Comparison of ENCODE assay signal across 11 mouse cellular contexts in the genomic region with DNA sequence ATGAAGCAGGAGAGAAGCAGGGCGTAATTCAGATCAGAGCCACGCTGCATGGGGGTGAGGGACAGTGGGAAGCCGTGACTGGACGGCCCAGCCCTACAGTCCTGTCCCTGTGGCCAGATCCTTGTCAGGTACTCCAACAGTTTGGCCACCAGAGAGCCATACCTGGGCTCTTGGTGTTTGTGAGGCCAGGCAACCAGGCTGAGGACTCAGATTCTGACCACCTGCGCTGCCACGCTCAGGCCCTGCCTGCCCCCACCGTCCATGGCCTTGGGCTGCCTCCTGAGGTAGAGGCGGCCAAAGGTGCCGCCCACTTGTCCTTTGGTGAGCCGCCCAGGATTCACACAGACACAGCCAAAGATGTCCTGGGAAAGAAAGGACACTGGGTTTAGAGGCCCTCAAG. TPM values are rescaled to one million over a fixed set of nuclear protein-coding genes. Genes with fewer than 3 reads are reported as not detected.
A peak's percentile ranks its signal among the peaks of the same experiment; 100 is the strongest.
DNase-seq lines count a peak whose midpoint lies in the region; ATAC-seq and TF ChIP-seq lines count a peak whose summit lies in the region.
"Had no signal": no experiment of that assay in that cellular context is flagged by ENCODE, and none has a peak within 500 bp of the region (broad histone marks: within the 10 kb centered on the region; RNA-seq: fewer than 3 reads in every experiment).

No protein-coding gene starts in this region.

- no peak overlapping the region for H3K9ac ChIP-seq in forebrain, embryonic 14.5 days (ENCODE audit: low read length)
- no peak overlapping the region for H3K9ac ChIP-seq in forebrain, postnatal 0 days
- H3K9ac ChIP-seq in kidney, postnatal 0 days (ENCODE audit: low read depth, low read length): no peak overlapping the region
- no peak overlapping the region for H3K9ac ChIP-seq in limb, embryonic 14.5 days (ENCODE audit: low read depth, low read length, severe bottlenecking)

- no peak for DNase-seq in forebrain, embryonic 14.5 days (ENCODE audit: low spot score)
- no peak for DNase-seq in forebrain, postnatal 0 days
- no peak for DNase-seq in kidney, postnatal 0 days (ENCODE audit: low spot score)
- DNase-seq in kidney, adult 8-10 months: no peak
- DNase-seq in adrenal gland, postnatal 36 days: peak; percentile 75 to 79
- no peak for DNase-seq in limb, embryonic 14.5 days (ENCODE audit: low spot score)
- no peak for DNase-seq in layer of hippocampus, postnatal 14 days (ENCODE audit: low spot score in 2 of 2)
- DNase-seq in c-Kit-positive CD71-positive TER-119-positive erythroid progenitor cells, embryonic 14.5 days (ENCODE audit: low spot score): no peak
- DNase-seq: layer of hippocampus, postnatal 36 days had no signal

- peak overlapping the region; percentile 46 for H3K27ac ChIP-seq in forebrain, embryonic 14.5 days (ENCODE audit: low read depth, low read length)
- no peak overlapping the region for H3K27ac ChIP-seq in forebrain, postnatal 0 days (ENCODE audit: low read depth, low read length)
- peak overlapping the region; percentile 71; the same call in 1 of the 2 replicates for H3K27ac ChIP-seq in kidney, postnatal 0 days
- H3K27ac ChIP-seq in limb, embryonic 14.5 days (replicated peaks; ENCODE audit: low read depth, low read length): peak overlapping the region; percentile 56; the same call in 1 of the 2 replicates

- H3K4me1 ChIP-seq in forebrain, embryonic 14.5 days (ENCODE audit: control insufficient read depth, insufficient read depth, low read length): peaks cover 16% of the 10 kb centered on the region
- no peaks in the 10 kb centered on the region for H3K4me1 ChIP-seq in forebrain, postnatal 0 days (ENCODE audit: insufficient read depth)
- H3K4me1 ChIP-seq in kidney, postnatal 0 days (replicated peaks; ENCODE audit: insufficient read depth, low read length): peaks cover 40% of the 10 kb centered on the region
- H3K4me1 ChIP-seq in limb, embryonic 14.5 days (ENCODE audit: control insufficient read depth, insufficient read depth, low read length): 0 out of 2 replicates have a peak, but pooled peaks cover 2% of the 10 kb centered on the region

- H3K4me3 ChIP-seq in forebrain, embryonic 14.5 days (ENCODE audit: low read depth, low read length): no peak overlapping the region
- no peak overlapping the region for H3K4me3 ChIP-seq in forebrain, postnatal 0 days (ENCODE audit: low read depth, low read length)
- H3K4me3 ChIP-seq in kidney, postnatal 0 days (replicated peaks; ENCODE audit: low read depth, low read length): no peak overlapping the region
- H3K4me3 ChIP-seq in limb, embryonic 14.5 days (replicated peaks; ENCODE audit: low read length): no peak overlapping the region

- H3K9me3 ChIP-seq in forebrain, embryonic 14.5 days (replicated peaks; ENCODE audit: control insufficient read depth, low read length): no peaks in the 10 kb centered on the region
- no peaks in the 10 kb centered on the region for H3K9me3 ChIP-seq in forebrain, postnatal 0 days (ENCODE audit: low read length)
- no peaks in the 10 kb centered on the region for H3K9me3 ChIP-seq in kidney, postnatal 0 days (replicated peaks; ENCODE audit: low read length)
- H3K9me3 ChIP-seq in limb, embryonic 14.5 days (ENCODE audit: control insufficient read depth, low read length): no peaks in the 10 kb centered on the region

- H3K4me2 ChIP-seq in forebrain, embryonic 14.5 days (ENCODE audit: low read length): no peak overlapping the region
- H3K4me2 ChIP-seq in forebrain, postnatal 0 days (ENCODE audit: low read depth): no peak overlapping the region
- H3K4me2 ChIP-seq in kidney, postnatal 0 days (ENCODE audit: low read length): no peak overlapping the region
- no peak overlapping the region for H3K4me2 ChIP-seq in limb, embryonic 14.5 days (replicated peaks; ENCODE audit: low read depth, low read length, severe bottlenecking)

- peaks cover 12% of the 10 kb centered on the region; the same call in 1 of the 2 replicates for H3K36me3 ChIP-seq in forebrain, embryonic 14.5 days (ENCODE audit: control insufficient read depth, insufficient read depth, low read length)
- H3K36me3 ChIP-seq in forebrain, postnatal 0 days (ENCODE audit: insufficient read depth): no peaks in the 10 kb centered on the region
- 0 out of 2 replicates have a peak, but pooled peaks cover 3% of the 10 kb centered on the region for H3K36me3 ChIP-seq in kidney, postnatal 0 days (ENCODE audit: insufficient read depth, low read length)
- peaks cover 47% of the 10 kb centered on the region for H3K36me3 ChIP-seq in limb, embryonic 14.5 days (ENCODE audit: control insufficient read depth, insufficient read depth, low read length)

- TF ChIP-seq CTCF in forebrain, postnatal 0 days (IDR thresholded peaks at IDR 0.05; ENCODE audit: low read depth): no peak
- no peak for TF ChIP-seq CTCF in kidney, postnatal 0 days (IDR thresholded peaks at IDR 0.05; ENCODE audit: low read depth)

- H3K27me3 ChIP-seq in forebrain, embryonic 14.5 days (replicated peaks; ENCODE audit: control insufficient read depth, insufficient read depth, low read length): no peaks in the 10 kb centered on the region
- no peaks in the 10 kb centered on the region for H3K27me3 ChIP-seq in forebrain, postnatal 0 days (ENCODE audit: insufficient read depth, low read length)
- no peaks in the 10 kb centered on the region for H3K27me3 ChIP-seq in kidney, postnatal 0 days (ENCODE audit: insufficient read depth, low read length)
- no peaks in the 10 kb centered on the region for H3K27me3 ChIP-seq in limb, embryonic 14.5 days (ENCODE audit: control insufficient read depth, insufficient read depth, low read length)

- 90% methylated on average over 10 of the region's 10 CpGs for WGBS in forebrain, embryonic 14.5 days
- 92% methylated on average over 10 of the region's 10 CpGs for WGBS in forebrain, postnatal 0 days
- 75% methylated on average over 10 of the region's 10 CpGs for WGBS in kidney, postnatal 0 days
- WGBS in limb, embryonic 14.5 days: 85% methylated on average over 10 of the region's 10 CpGs

- ATAC-seq in forebrain, embryonic 14.5 days: no peak
- ATAC-seq in forebrain, postnatal 0 days: no peak
- no peak for ATAC-seq in kidney, postnatal 0 days (replicated peaks; ENCODE audit: low FRiP score, low read depth)
- no peak for ATAC-seq in limb, embryonic 14.5 days (ENCODE audit: low FRiP score, low read depth)

- no peak for TF ChIP-seq POLR2A in limb, embryonic 14.5 days (IDR thresholded peaks at IDR 0.05; ENCODE audit: borderline replicate concordance, extremely low read depth, insufficient read depth, insufficient read length)

RNA-seq across cellular contexts. Expression of a gene that starts 16.0 kb away (rescaled TPM):
- 7.9 and 9.6 TPM in 2 replicates for polyA plus RNA-seq in forebrain, embryonic 14.5 days (2014; fragmentation: Nextera tagmentation; extraction: Ambion mirVana)
- total RNA-seq in forebrain, postnatal 0 days (2014; rRNA removed): 13.3 and 18.4 TPM in 2 replicates
- polyA plus RNA-seq in forebrain, postnatal 0 days (2015; fragmentation: Nextera tagmentation; extraction: Ambion mirVana): 13.5 and 15.6 TPM in 2 replicates
- polyA plus RNA-seq in kidney, postnatal 0 days (2015; fragmentation: Nextera tagmentation; extraction: Ambion mirVana): 13.2 and 14.2 TPM in 2 replicates
- 1 to 10 TPM; 6.0 to 6.2 TPM for total RNA-seq in adrenal gland, postnatal 36 days (2021)
- polyA plus RNA-seq in limb, embryonic 14.5 days (2012; rRNA removed): 9.7 and 10.0 TPM in 2 replicates
- 6.5 and 8.0 TPM in 2 replicates for polyA plus RNA-seq in limb, embryonic 14.5 days (2014; fragmentation: Nextera tagmentation; extraction: Ambion mirVana)
- 1 to 10 TPM; 4.7 to 5.7 TPM for total RNA-seq in layer of hippocampus, postnatal 14 days (2021)
- total RNA-seq: megakaryocyte progenitor cell, adult 5-6 weeks had no signal

RNA-seq across cellular contexts. Expression of a gene that starts 23.3 kb away (rescaled TPM):
- 35.5 and 41.1 TPM in 2 replicates for polyA plus RNA-seq in forebrain, embryonic 14.5 days (2014; fragmentation: Nextera tagmentation; extraction: Ambion mirVana)
- total RNA-seq in forebrain, postnatal 0 days (2014; rRNA removed): 12.4 and 18.1 TPM in 2 replicates
- polyA plus RNA-seq in forebrain, postnatal 0 days (2015; fragmentation: Nextera tagmentation; extraction: Ambion mirVana): 13.7 and 15.3 TPM in 2 replicates
- polyA plus RNA-seq in kidney, postnatal 0 days (2015; fragmentation: Nextera tagmentation; extraction: Ambion mirVana): 39.8 and 40.6 TPM in 2 replicates
- 10 to 100 TPM; 22.9 to 23.7 TPM for total RNA-seq in adrenal gland, postnatal 36 days (2021)
- polyA plus RNA-seq in limb, embryonic 14.5 days (2012; rRNA removed): 87.9 and 109 TPM in 2 replicates
- polyA plus RNA-seq in limb, embryonic 14.5 days (2014; fragmentation: Nextera tagmentation; extraction: Ambion mirVana): 65.8 and 66.3 TPM in 2 replicates
- total RNA-seq in layer of hippocampus, postnatal 14 days (2021): 1 to 10 TPM; 8.0 to 10.0 TPM

RNA-seq across cellular contexts. Expression of a gene that starts 27.8 kb away (rescaled TPM):
- polyA plus RNA-seq in forebrain, embryonic 14.5 days (2014; fragmentation: Nextera tagmentation; extraction: Ambion mirVana): 127 and 136 TPM in 2 replicates
- 52.8 and 64.5 TPM in 2 replicates for total RNA-seq in forebrain, postnatal 0 days (2014; rRNA removed)
- polyA plus RNA-seq in forebrain, postnatal 0 days (2015; fragmentation: Nextera tagmentation; extraction: Ambion mirVana): 56.8 and 60.1 TPM in 2 replicates
- 108 and 109 TPM in 2 replicates for polyA plus RNA-seq in kidney, postnatal 0 days (2015; fragmentation: Nextera tagmentation; extraction: Ambion mirVana)
- total RNA-seq in adrenal gland, postnatal 36 days (2021): 100 to 1,000 TPM in 1 of 2 experiments, 10 to 100 TPM in 1; 89.6 to 120 TPM
- polyA plus RNA-seq in limb, embryonic 14.5 days (2012; rRNA removed): 179 and 199 TPM in 2 replicates
- polyA plus RNA-seq in limb, embryonic 14.5 days (2014; fragmentation: Nextera tagmentation; extraction: Ambion mirVana): 143 and 147 TPM in 2 replicates
- 10 to 100 TPM; 78.1 to 92.3 TPM for total RNA-seq in layer of hippocampus, postnatal 14 days (2021)

RNA-seq across cellular contexts. Expression of a gene that starts 45.3 kb away (rescaled TPM):
- polyA plus RNA-seq in forebrain, embryonic 14.5 days (2014; fragmentation: Nextera tagmentation; extraction: Ambion mirVana): not detected in 2 replicates
- total RNA-seq in forebrain, postnatal 0 days (2014; rRNA removed): not detected in 2 replicates
- polyA plus RNA-seq in forebrain, postnatal 0 days (2015; fragmentation: Nextera tagmentation; extraction: Ambion mirVana): not detected in 2 replicates
- polyA plus RNA-seq in kidney, postnatal 0 days (2015; fragmentation: Nextera tagmentation; extraction: Ambion mirVana): not detected in 2 replicates
- total RNA-seq in adrenal gland, postnatal 36 days (2021): not detected
- polyA plus RNA-seq in limb, embryonic 14.5 days (2012; rRNA removed): not detected in 2 replicates
- not detected in 2 replicates for polyA plus RNA-seq in limb, embryonic 14.5 days (2014; fragmentation: Nextera tagmentation; extraction: Ambion mirVana)
- total RNA-seq in layer of hippocampus, postnatal 14 days (2021): not detected
- total RNA-seq: adrenal gland, adult 18-20 months; layer of hippocampus, postnatal 36 days; megakaryocyte progenitor cell, adult 5-6 weeks had no signal

RNA-seq across cellular contexts. Expression of a gene that starts 46.7 kb away (rescaled TPM):
- polyA plus RNA-seq in forebrain, embryonic 14.5 days (2014; fragmentation: Nextera tagmentation; extraction: Ambion mirVana): 7.0 and 7.1 TPM in 2 replicates
- 9.9 and 14.2 TPM in 2 replicates for total RNA-seq in forebrain, postnatal 0 days (2014; rRNA removed)
- polyA plus RNA-seq in forebrain, postnatal 0 days (2015; fragmentation: Nextera tagmentation; extraction: Ambion mirVana): 8.6 and 10.2 TPM in 2 replicates
- polyA plus RNA-seq in kidney, postnatal 0 days (2015; fragmentation: Nextera tagmentation; extraction: Ambion mirVana): 2.9 and 3.6 TPM in 2 replicates
- 1 to 10 TPM in 1 of 2 experiments, under 1 TPM in 1; 0.92 to 1.4 TPM for total RNA-seq in adrenal gland, postnatal 36 days (2021)
- 4.8 TPM in 2 replicates for polyA plus RNA-seq in limb, embryonic 14.5 days (2012; rRNA removed)
- 1.7 and 2.0 TPM in 2 replicates for polyA plus RNA-seq in limb, embryonic 14.5 days (2014; fragmentation: Nextera tagmentation; extraction: Ambion mirVana)
- total RNA-seq in layer of hippocampus, postnatal 14 days (2021): 1 to 10 TPM; 3.4 to 4.2 TPM

Comparison
In these comparisons a context has a peak if more than half of its experiments do, and no peak if none do; other contexts are left out.
1. DNase-seq: peak in adrenal gland, postnatal 36 days (2 of 2); none in forebrain, embryonic 14.5 days (single experiment), forebrain, postnatal 0 days (single experiment), kidney, postnatal 0 days (single experiment), kidney, adult 8-10 months (0 of 2), limb, embryonic 14.5 days (single experiment), layer of hippocampus, postnatal 14 days (0 of 2) and c-Kit-positive CD71-positive TER-119-positive erythroid progenitor cells, embryonic 14.5 days (single experiment).